Mouse (Mus musculus): Measurements from ENCODE around the gene Hnrnpll.

- TF ChIP-seq CTCF (IDR thresholded peaks at IDR 0.05; ENCODE audit: low read depth, low read length) = no peak
- TF ChIP-seq POLR2A (IDR thresholded peaks at IDR 0.05; ENCODE audit: insufficient read depth, low read length) = no peak
- no peak for TF ChIP-seq EP300 (IDR thresholded peaks at IDR 0.05; ENCODE audit: insufficient read depth, low read depth, low read length)
Observed at GRCm38 (mm10) chr17:80014361-80014809, 47.7 kb downstream of the Hnrnpll start.

Data from ES-Bruce4 (cell line).